Mouse (Mus musculus) T-helper 2 cell (primary cell): Measurements from ENCODE around the gene Zdhhc25.

Experiments used
- in situ Hi-C: fragments of 300-600 bp; cut with MboI, MseI; formaldehyde crosslinking; loops from one replicate; pipeline ENCODE4 v1.15.1; 2025; ENCODE audit warnings: high pct_unique_total_duplicates

Gene Zdhhc25

GRCm38 (mm10) chr15:88600002-88600401 is at the start of gene Zdhhc25:
Gene Zdhhc25, plus strand, starts transcription at chr15:88600302.
- in situ Hi-C loops, result no loop called here

DNA sequence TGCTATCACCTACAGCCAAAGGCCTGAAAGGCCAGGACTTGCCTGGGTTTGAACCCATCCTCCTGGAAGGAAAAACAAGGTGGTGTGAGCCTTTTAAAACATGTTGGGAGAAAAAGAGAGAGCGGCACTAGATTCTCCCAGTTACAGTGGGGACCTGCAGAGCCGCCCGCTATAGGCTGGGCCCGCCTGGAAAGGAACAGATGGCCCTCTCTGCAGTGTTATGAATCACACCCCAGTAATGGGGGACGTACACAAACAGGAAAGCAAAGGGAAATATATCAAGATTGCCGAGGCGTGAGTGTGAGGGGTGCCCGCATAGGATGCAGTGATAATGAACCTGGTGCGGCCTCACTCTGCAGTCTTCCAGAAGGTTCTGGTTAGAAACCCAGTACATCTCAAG is 47.2 kb upstream of the Zdhhc25 start:
- in situ Hi-C loops, result no loop called here

- in situ Hi-C loops, result no loop called here
These were observed 44.6 kb upstream of the Zdhhc25 start for GRCm38 (mm10) chr15:88555476-88555875.

DNA sequence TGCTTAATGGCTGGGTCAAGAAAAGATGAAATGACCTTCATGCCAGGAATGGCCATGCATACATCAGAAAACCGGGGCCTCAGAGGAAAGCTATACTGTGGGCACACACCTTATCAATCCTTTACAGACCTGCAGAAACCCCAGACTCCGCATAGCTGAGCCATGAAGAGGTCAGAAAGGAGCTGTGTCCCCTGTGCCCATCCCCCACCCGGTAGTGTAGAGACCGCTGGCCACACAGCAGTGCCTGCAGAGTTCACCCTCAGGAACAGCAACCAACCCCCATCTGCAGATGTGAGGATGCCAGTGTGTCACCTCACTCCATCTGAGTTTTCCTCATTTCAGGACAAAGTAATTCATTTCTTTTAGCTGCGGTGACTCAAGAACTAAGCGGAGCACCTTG is 39.5 kb upstream of the Zdhhc25 start:
- in situ Hi-C loops, result no loop called here

DNA sequence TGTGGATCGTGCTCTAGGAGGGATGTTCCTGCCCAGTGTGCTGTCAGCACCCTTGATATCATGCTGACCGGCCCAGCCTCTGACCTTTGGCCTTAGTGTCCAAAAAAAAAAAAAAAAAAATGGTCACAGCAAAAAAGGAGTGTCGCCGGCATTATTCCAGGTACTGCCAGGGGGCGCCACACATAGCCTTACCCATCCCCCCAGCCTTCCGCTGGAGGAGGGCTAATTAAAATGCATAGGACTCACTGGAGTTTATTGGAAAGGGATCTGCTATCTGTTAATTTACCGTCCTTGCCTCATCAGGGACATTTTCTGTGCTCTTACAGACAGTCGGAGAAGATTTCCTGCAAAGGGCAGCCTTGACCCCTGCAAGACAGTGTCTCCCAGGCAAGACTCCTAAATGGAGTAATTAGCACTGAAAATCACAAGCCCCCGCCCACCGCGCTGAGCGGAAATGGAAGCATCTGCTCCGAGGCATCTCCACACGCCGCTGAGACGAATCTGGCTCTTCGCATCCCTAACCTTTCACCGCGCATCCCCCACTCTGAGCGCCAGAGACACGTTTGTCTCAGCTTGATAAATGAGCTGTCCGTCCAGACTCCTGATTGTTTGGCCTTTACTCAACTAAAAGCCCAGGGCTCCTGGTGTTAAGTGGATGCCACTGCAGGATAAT is 38.9 kb upstream of the Zdhhc25 start:
- in situ Hi-C loops, result no loop called here

DNA sequence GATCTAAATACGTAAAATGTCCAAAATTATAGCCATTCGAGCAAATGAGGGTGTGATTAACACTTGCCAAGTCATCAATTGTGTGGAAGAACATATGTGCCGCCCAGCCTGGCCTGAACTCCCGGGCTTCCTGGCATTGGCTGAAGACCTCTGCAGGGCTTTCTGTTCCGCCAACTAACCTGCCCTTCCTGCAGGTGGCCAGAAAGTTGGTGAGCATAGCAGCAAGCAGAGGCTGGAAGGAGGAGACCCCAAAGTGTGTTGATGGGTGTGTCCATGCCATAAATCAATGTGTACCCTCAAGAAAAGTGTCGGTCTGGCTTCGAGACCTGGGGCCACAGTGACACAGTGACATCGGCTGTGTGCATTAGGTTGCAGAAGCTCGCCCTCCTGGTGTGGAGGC is 34.8 kb upstream of the Zdhhc25 start:
- in situ Hi-C loops, result no loop called here

DNA sequence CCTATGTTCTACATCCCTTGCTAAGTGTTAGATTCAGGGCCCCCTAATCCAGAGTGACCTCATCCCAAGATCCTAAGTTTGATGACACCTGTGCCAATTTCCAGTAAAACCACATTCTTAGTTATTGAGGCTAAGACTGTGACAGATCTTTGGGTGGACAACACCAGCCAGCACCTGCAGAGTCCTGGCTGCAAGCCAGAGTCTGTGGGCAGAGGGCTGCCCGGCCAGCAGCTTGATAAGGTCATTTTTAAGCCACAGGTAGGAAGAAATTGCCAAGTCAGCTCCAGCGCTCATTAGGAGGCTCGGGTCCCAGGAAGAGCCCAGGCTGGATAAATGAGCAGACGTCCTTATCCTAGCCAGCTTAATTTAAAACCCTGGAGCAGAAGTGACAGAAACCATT is 34.3 kb upstream of the Zdhhc25 start:
- in situ Hi-C loops, result no loop called here

- in situ Hi-C loops, result no loop called here
These were observed 29.4 kb upstream of the Zdhhc25 start for GRCm38 (mm10) chr15:88570697-88571096.

- in situ Hi-C loops, result no loop called here
These were observed 20.6 kb upstream of the Zdhhc25 start for GRCm38 (mm10) chr15:88579461-88579860.

DNA sequence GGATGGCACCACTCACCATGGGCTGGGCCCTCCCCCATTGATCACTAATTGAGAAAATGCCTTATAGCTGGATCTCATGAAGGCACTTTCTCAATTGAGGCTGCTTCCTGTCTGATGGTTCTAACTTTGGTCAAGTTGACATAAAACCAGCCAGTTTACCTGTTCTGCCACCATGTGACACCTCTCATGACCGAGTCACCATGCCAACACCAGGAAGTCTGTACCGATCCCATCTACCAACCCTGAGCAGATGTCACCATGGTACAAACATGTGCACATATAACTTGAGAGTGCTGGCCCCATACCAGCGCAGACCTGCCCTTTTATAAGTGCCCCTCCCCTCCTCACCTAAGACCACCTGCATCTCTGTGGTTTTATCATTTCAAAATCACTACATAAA is 2.4 kb downstream of the Zdhhc25 start:
- in situ Hi-C loops, result no loop called here

- in situ Hi-C loops, result no loop called here
These were observed 3.1 kb downstream of the Zdhhc25 start for GRCm38 (mm10) chr15:88603091-88603732.

- in situ Hi-C loops, result no loop called here
These were observed 3.6 kb downstream of the Zdhhc25 start for GRCm38 (mm10) chr15:88603733-88604119.

DNA sequence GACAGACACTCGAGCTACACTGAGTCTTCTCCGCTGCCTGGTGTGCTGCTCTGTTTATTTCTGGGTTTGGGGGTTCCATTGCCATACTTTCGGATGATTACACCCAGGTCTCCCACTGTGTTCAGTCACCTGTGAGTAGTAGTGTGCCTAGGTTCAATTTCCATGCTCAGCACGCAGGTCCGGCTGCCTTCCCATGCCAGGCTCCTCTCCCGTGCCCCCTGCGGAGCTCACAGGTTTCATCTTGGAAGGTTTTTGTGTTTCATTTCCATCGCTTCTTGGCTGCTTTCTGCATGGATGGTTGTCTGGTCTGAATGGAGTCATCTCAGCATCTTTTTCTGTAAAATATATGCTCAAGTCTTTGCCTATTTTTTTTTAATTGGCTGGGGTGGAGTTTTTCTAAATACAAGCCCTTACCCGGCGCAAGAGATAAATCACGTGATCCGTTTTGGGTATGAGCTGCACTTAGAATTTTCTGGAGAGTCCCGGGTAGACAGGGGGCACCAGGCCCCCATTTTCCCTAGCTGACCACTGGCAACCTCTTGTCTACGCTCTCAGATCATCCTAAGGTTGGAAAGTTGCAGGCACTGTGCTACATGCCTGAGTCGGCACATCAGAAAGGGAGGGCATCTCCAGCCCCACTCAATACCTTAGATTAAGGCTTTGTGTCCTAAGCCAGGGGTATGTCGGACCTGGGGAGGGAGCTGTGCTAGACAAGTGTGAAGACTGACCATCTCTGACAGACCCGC is 4.7 kb downstream of the Zdhhc25 start:
- in situ Hi-C loops, result no loop called here

GRCm38 (mm10) chr15:88605415-88605785 is 5.3 kb downstream of the Zdhhc25 start:
- in situ Hi-C loops, result no loop called here

- in situ Hi-C loops, result no loop called here
These were observed 17.0 kb downstream of the Zdhhc25 start for GRCm38 (mm10) chr15:88617125-88617524.

DNA sequence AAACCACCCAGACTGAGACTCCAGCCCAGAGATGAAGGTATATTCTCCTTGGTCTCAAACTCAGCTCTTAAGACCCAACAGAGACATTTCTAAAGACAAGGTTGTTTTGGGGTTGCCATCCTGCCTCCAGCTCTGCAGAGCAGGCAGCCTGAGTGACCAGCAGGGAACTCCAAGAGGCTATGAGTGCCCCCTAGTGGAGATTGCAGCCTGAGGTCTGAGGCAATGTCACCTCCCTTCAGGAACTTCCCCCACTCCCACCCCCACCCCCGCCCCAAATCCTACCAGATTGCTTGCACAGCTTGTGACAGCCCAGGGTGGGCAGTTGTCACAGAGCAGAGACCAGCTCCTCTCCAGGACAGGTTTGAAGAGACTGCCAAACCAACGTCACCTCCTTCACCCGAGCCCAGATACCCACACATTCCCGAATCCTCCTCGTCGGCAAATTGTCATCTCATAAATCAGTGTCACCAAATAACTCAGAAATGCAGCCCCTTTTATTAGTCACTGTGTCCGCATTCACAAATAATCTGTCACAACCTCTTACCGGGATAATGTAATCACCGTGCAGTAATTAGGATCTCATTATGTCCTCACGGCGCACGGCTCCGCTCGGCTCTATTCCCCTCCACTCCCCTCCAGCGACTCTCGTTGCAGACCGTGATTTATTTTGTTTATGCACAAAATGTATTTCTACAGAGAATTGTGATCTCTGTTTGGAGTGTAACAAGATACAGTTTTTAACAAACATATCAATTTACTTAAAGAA is 18.1 kb downstream of the Zdhhc25 start:
- in situ Hi-C loops, result no loop called here

DNA sequence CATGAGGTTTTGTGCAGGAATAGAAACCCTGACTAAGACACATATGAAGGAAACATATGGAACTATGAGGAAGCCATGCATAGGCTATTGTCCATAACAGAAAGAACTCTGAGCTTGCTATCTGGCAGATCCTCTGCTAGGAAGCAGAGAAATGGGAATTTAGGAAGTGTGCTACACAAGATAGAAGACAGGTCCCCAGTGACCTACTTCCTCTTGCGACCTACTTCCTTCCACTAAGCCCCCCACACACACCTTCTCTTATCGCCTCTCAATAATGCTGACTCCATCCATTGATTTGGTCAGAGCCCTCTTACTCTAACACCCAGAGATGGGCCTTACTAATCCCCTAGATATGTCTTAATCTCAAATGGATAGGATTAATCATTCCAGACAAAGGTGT is 19.9 kb downstream of the Zdhhc25 start:
- in situ Hi-C loops, result no loop called here

DNA sequence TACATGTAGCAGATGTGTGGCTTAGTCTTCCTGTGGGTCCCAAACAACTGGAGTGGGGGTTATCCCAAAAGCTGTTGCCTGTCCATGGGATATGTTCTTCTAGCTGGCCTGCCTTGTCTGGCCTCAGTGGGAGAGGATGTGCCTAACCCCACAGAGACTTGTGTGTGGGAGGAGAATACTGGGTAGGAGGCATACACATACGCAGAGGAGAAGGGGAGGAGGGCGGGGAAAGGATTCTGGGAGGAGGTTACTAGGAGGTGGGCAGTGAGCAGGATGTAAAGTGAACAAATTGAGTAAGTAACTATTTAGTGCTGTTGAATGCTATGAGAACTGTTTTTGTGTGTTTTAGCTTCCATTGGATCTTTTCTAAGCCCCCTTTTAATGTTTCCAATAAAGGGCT is 23.8 kb downstream of the Zdhhc25 start:
- in situ Hi-C loops, result no loop called here

DNA sequence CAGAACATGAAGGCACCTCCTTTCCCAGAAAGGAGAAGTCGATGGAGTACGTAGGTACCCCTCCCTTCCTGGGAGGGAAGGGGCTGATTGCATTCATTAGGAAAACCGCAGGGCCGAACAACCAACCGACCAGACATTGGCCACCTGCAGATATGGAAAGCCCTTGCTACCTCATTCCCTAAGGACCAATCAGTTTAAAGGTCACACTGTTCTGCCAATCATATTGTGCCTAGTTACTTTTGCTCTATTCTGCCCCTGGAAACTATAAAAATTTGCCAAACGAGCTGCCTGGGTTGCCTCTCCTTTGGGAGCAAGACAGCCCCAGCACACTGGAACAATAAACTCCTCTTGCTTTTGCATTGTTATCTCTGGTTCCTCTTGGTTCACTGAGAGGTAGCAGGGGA is 24.8 kb downstream of the Zdhhc25 start:
- in situ Hi-C loops, result no loop called here

DNA sequence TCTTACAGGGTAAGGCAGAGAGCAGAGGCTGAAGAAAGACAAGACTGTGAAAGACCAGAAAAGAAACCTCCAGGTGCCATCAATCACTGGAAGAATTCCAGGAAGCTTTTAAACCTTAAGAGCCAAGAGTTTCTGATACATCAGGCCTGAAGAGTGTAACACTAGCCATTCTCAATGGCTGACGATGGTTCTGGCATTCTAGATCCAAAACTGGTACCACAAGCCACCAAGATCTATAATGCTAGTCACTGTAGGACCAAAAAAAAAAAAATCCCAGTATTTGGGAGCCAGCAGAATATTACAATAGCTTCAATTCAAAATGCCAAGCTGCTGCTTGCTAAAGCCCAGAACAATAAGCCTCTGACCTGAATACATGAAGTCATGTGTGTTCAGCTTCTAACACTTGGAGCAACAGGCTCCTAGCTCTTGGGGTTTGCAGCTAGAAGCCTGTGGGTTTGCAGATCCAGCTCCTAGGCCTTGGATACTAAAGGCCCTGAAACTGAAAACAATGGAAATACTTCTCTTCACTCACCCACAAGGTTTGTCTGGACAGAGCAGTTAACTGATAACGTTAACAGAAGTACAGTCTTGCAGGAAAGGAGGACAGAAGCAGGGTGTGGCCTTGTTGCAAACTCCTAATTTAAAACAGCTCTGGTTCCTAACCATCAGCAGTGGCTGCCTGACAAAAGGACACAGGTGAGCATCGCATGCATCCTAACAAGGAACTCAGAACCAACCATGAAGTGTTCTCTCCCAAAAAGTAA is 25.4 kb downstream of the Zdhhc25 start:
- in situ Hi-C loops, result no loop called here

GRCm38 (mm10) chr15:88626886-88627488 is 26.9 kb downstream of the Zdhhc25 start:
- in situ Hi-C loops, result no loop called here
